Mouse (Mus musculus) urinary bladder, postnatal 14 days (tissue): ENCODE measurements around the gene Zfp36l1.

Source experiments
- DNase-seq: peaks from one replicate; pipeline ENCODE4 v3.0.0; 2021; ENCODE audit warnings: low spot score

The Zfp36l1 gene

DNA sequence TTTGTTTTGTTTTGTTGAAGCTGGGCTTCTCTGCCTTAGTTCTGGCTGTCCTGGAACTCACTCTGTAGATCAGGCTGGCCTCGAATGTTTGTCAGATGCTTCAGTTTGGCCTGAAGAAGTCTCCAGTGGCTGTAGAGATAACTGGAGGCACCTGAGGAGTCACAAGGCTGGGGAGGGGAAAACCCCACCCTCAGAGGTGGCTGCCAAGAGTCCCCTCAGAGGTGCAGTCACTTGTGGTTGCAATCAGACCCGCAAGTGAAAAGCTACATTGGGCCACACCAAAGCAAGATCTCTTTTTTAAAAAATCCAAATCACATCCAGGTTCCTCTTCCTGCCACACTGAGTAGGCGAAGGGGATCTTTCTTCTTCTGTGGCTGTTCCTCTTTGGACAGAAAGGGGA lies 43.8 kb downstream of the Zfp36l1 start:
- no peak for DNase-seq

DNA sequence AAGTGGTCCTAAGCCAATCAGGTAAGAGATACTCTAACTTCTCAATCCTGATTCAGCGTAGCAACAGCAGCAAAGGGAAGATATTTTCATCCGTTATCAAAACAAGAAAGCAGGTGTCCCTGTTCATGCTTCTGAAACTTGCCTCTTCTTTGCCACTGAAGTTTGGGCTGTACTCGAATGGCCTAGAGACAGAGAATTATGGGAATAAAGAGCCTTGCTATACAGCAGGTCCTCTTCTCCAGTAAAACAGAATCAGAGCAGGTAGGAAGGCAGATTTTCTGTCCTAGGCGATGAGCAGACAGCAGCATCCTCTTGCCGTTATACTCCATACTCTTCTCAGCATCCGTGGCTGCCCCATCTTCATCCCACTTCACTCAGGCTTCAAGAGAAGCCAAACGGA lies 44.8 kb downstream of the Zfp36l1 start:
- no peak for DNase-seq

DNA sequence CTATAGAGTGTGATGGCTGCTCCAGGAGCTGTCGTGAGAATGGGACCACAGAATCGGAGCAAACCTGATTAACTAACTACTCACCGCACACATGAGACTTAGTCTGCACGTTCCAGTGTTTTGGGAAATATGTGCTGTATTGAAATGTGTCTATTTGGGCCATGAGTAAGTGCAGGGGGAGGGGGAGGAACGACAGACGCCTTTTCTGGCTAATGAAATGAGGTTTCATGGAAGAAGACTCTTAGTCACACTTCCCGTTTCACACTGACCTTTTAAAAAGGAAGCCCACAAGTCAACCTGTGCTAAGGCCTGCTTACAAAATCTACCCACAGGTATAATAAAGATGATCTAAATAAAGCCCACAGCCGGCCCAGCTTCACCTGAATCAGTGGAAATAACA lies 47.8 kb downstream of the Zfp36l1 start:
- no peak for DNase-seq

DNA sequence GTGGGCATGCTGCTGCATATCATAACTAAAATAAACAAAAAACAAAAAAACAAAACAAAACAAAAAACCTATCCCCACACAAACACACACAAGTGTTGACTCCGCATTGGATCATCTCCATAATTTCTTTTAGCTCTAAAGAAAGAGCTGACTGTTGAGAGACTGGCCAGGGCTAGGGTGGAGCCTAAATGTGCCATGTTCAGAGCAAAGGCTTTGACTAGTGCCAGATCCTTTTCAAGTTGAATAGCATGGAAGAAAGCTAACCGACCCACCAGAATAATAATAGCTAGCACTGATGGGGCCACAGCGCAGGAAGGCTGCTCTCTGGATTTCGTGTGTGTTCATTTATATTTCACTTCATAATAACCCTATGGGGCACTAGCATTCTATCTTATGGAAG lies 48.5 kb downstream of the Zfp36l1 start:
- DNase-seq = no peak

DNA sequence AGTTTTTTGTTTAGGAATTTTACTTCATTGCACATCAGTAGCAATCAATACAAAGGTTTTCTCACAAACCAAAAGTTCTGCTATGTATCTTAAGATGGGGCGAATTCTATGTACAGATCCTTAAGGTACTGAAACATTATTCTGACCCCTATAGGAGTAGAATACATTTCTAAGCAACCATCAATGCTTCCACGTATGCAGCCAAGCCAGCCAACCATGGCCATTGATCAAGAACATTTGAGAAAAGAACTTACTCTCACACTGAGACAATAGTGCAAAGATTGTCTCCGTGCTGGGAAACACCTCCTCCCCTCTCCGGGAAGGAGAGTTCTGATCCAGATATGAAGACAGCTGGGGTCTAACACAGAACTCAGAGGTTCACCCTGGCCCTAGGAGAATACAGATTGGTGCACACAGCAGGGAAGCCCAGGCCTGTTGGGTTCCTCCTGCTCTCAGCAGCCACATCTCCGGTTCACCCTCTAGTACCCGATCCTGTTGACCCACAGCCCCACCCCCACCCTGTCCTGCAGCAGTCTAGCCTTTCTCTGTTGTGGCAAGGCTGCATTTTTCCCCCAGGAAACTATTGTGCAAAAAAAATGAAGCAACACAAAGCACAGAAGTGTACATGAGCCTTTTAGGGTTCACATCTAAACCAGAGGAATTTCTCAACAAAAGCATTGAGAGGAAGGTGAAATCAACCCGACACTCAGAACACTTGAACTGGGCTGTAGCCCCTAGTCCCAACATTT lies 49.2 kb downstream of the Zfp36l1 start:
- no peak for DNase-seq

DNA sequence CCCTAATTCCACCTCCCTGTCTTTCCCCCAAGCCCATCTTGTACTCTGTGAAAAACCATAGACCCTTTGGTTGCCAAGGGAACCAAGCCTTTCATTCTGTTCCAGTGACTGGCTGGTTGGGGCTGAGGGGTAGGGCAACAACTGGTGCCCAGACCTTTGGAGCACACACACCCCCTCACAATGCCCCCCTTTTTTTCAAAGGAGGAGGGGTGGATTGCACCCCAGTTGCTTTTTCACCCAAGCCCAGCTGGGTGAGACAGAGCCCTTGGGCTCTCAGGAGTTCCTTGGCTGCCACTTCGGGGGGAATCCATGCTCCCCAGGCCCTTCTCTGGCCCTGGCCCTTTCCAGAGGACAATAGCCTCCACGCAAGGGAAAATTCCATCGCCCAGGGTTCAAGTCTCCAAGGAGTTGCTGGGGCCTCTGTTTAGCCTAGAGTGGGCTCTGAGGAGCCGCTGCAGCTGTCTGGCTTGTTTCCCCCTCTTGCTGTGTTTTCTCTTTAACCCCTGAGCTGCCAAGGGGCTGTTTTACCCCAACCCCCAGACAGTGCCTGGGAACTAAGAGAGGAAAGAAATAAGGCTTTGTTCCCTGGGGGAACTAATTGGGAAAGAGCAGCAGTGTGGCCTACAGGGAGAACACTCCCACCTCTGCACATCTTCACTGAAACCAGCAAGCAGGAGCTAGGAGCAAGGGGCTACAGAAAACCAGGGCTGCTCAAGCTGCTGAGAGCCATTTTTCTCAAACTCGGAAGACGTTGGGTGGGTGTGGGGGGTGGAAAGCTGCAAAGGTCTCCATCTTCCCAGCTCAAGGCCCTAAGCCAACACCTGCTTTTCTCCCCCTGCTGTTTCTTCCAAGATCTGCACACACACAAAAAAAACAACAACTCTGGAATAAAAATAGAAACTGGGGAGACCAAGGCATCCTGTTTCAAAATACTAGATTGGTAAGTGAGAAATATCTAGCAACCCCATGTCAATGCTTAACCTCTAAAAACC lies 50.1 kb downstream of the Zfp36l1 start:
- no peak for DNase-seq

DNA sequence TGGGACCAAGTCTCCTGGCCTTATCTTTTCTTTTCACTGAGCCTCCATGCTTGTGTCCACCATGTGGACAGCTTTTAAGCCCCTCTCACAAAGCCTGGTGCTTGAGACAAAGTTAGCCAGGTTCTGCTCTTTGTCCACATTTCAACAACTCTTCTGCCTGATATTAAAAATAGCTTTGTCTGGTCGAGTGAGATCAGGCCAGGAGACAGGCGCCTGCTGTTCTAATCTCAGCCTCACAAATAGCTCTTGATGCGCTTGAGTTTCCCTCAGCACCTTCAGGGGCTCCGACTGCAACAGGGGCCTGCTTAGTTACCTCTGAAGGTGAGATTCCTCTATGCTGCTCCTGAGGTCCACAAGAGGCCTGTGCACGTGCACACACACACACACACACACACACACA lies 51.0 kb downstream of the Zfp36l1 start:
- DNase-seq = no peak

DNA sequence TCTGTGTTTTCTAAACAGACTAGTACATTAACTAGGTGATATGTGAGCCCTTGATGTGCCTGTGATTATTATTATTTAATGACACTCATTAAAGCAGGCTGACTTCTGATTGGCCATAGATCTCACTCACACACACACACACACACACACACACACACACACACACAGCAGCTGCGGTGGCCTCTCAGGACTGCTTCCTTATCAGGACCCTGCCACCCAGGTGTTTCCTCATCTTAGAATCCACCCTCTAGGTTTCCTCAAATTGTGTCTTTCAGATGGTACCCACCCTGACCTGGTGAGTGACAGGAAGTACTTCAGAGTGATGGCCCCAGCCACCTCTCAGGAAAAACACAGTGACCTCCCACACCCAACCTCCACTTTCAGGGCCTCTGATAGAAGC lies 52.0 kb downstream of the Zfp36l1 start:
- DNase-seq = no peak

DNA sequence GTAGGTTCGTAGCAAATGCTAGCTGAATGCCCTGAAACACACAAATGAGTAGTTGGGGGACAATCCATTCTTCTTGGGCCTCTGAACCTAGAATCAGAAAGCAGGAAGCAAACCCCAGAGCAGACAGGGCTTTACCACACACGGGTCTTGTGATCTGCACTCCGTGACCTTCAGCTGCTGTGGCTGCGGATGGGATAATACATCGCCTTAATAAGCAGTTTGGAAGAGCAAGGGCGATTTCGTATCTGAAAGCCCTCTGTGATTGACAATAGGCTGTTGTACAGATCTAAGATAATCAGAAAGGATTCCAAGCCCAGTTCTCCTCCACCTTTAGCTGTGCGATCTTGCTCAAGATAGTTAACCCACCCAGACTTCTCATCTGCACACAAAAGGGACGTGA lies 52.5 kb downstream of the Zfp36l1 start:
- no peak for DNase-seq

DNA sequence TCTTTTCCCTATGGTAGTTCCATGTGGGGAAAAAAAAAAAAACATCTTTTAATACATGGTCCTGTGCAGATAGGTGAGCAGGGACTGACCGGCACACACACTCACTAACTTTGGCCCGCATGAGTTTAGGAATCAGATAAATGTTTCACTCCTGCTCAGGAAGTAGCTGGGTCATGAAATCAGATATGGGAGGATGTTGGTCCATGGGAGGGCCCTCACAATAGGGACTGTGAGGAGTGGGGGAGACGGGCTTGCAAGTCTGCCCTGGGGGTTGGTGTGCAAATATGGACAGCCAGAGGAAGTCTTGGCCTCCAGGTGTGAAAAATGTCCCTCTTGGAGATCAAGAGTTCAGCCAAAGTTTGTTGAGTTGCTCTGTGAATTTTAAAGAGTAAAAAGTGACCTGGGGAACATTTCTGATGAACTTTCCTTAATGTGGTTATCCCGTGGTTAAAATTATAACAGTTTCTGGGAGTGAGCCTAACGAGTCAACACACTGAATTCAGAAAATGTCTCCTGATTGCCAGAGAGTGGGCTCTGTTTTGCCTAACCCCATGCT lies 53.0 kb downstream of the Zfp36l1 start:
- DNase-seq = no peak
